Mouse (Mus musculus): ENCODE data around the gene Nus1. TPM values are rescaled to one million over a fixed set of nuclear protein-coding genes. Genes with fewer than 3 reads are reported as not detected.

Nus1 gene
- polyA plus RNA-seq, 1 experiment: 8.3 TPM

DNA sequence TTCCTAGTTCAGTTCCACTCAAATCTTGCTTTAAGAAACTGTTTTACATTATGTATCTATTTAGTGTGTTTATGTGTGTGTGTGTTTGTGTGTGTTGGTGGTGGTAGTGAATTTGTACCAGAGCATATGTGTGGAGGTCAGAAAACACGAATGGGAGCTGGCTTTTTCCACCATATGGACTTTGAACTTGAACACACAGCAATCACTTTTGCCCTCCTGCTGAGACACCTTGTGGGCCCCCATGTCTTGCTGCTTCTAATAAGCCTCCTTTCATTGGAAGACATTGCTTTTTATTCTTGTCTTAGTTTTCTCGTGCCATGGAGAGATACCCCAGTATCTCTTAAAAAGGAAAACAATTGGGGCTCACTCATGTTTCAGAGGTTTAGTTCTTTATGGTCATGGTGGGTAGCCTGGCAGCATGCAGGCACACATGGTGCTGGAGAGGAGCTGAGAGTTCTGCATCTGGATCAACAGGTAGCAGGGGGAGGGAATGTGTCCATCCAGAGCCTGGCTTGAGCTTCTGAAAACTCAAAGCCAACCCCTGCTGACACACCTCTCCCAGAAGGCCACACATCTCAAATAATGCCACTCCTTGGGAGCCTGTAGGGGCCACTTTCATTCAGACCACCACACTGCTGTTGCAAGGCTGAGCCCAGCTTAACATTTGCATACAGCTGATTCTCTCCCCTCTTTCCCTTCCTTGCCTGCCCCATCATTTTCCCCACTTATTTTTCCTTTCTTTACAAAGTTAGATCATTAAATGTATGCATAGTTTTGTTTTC is 10.5 kb downstream of the Nus1 start:
- Histone ChIP-seq H3K36me3 (ENCODE audit: control insufficient read depth, insufficient read depth, low read length) (peaks cover 1% of the 10 kb centered on the region; the same call in 1 of the 2 replicates), H3K27me3 (ENCODE audit: control insufficient read depth, insufficient read depth, low read length) (no peaks in the 10 kb centered on the region), H3K27ac (ENCODE audit: control insufficient read depth, insufficient read depth, low read depth, low read length) (no peak overlapping the region), H3K4me1 (ENCODE audit: control insufficient read depth, insufficient read depth, low read length) (no peaks in the 10 kb centered on the region), H3K4me3 (ENCODE audit: control insufficient read depth, low read depth, low read length) (no peak overlapping the region)
- TF ChIP-seq CTCF (IDR thresholded peaks at IDR 0.05; ENCODE audit: control insufficient read depth, insufficient read depth, insufficient replicate concordance, low read depth, low read length) (no peak), POLR2A (IDR thresholded peaks at IDR 0.05; ENCODE audit: control insufficient read depth, low read depth, low read length) (no peak)

DNA sequence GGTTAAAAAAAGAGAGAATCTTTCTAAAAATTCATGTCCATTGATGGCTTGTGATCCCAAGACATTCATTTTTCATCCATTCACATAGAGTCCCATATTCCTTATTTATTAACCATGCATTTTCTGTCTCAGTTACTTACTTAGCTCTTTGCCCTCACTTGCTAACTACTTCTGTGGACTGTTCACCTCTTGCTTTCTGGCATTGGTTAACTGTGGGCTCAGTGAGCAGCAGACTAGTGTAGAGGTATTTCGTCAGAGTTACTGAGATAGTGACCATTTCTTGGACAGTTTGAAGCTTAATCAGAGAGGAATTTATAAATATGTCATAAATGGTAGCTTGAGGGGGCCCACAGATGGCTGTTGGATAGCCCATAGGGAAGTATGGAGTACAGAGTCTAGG is 13.6 kb downstream of the Nus1 start:
- H3K36me3 ChIP-seq (ENCODE audit: control insufficient read depth, insufficient read depth, low read length): peaks cover 1% of the 10 kb centered on the region; the same call in 1 of the 2 replicates
- H3K4me3 ChIP-seq (ENCODE audit: control insufficient read depth, low read depth, low read length): no peak overlapping the region
- H3K27ac ChIP-seq (ENCODE audit: control insufficient read depth, insufficient read depth, low read depth, low read length): no peak overlapping the region
- no peaks in the 10 kb centered on the region for H3K27me3 ChIP-seq (ENCODE audit: control insufficient read depth, insufficient read depth, low read length)
- TF ChIP-seq POLR2A (IDR thresholded peaks at IDR 0.05; ENCODE audit: control insufficient read depth, low read depth, low read length) (no peak), CTCF (IDR thresholded peaks at IDR 0.05; ENCODE audit: control insufficient read depth, insufficient read depth, insufficient replicate concordance, low read depth, low read length) (no peak)
- no peaks in the 10 kb centered on the region for H3K4me1 ChIP-seq (ENCODE audit: control insufficient read depth, insufficient read depth, low read length)

DNA sequence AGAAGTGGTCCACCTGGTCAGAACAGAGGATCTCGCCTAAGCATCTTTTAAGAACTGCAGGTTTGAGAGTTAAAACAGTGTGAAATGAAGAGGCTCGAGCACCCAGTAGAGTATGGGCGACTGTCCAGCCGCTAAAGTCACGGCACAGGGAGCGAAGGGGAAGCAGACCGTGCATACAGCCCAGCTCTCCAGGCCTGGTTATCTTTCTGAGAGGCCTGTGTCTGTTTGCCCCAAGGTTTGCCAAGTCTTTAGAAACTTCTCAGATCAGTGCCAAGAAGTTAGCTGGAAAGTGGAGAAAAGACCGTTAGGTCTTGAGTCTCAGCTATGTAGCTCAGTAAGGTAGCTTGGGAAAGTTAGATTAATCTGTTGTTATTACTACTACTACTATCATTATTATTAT is 17.5 kb downstream of the Nus1 start:
- Histone ChIP-seq H3K27ac (ENCODE audit: control insufficient read depth, insufficient read depth, low read depth, low read length) (no peak overlapping the region), H3K4me3 (ENCODE audit: control insufficient read depth, low read depth, low read length) (no peak overlapping the region), H3K27me3 (ENCODE audit: control insufficient read depth, insufficient read depth, low read length) (no peaks in the 10 kb centered on the region), H3K4me1 (ENCODE audit: control insufficient read depth, insufficient read depth, low read length) (no peaks in the 10 kb centered on the region), H3K36me3 (ENCODE audit: control insufficient read depth, insufficient read depth, low read length) (peaks cover 3% of the 10 kb centered on the region; the same call in 1 of the 2 replicates)
- TF ChIP-seq CTCF (IDR thresholded peaks at IDR 0.05; ENCODE audit: control insufficient read depth, insufficient read depth, insufficient replicate concordance, low read depth, low read length) (no peak), POLR2A (IDR thresholded peaks at IDR 0.05; ENCODE audit: control insufficient read depth, low read depth, low read length) (no peak)

DNA sequence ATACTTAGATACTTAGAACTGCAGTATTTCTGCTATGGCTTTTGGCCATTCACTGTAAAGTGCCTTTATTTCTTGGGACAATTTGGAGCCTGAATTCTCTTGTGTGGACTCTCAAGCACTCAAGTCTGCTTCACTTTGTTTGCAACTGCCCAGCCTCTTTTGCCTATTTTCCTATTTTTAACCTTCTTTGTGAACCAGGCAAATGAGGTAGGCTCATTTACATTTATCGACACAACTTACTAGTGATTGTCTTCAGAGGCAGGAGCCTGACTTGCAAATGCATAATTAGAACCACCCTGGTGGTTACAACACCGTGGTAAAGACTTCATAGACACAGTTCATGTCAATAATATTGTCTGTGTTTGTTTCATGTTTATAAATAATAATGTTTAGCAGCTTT is 43.3 kb downstream of the Nus1 start:
- Histone ChIP-seq H3K4me1 (ENCODE audit: control insufficient read depth, insufficient read depth, low read length) (peaks cover 2% of the 10 kb centered on the region; the same call in 1 of the 2 replicates), H3K27me3 (ENCODE audit: control insufficient read depth, insufficient read depth, low read length) (no peaks in the 10 kb centered on the region), H3K36me3 (ENCODE audit: control insufficient read depth, insufficient read depth, low read length) (no peaks in the 10 kb centered on the region), H3K27ac (ENCODE audit: control insufficient read depth, insufficient read depth, low read depth, low read length) (no peak overlapping the region), H3K4me3 (ENCODE audit: control insufficient read depth, low read depth, low read length) (no peak overlapping the region)
- TF ChIP-seq POLR2A (IDR thresholded peaks at IDR 0.05; ENCODE audit: control insufficient read depth, low read depth, low read length): no peak
- TF ChIP-seq CTCF (IDR thresholded peaks at IDR 0.05; ENCODE audit: control insufficient read depth, insufficient read depth, insufficient replicate concordance, low read depth, low read length): no peak

DNA sequence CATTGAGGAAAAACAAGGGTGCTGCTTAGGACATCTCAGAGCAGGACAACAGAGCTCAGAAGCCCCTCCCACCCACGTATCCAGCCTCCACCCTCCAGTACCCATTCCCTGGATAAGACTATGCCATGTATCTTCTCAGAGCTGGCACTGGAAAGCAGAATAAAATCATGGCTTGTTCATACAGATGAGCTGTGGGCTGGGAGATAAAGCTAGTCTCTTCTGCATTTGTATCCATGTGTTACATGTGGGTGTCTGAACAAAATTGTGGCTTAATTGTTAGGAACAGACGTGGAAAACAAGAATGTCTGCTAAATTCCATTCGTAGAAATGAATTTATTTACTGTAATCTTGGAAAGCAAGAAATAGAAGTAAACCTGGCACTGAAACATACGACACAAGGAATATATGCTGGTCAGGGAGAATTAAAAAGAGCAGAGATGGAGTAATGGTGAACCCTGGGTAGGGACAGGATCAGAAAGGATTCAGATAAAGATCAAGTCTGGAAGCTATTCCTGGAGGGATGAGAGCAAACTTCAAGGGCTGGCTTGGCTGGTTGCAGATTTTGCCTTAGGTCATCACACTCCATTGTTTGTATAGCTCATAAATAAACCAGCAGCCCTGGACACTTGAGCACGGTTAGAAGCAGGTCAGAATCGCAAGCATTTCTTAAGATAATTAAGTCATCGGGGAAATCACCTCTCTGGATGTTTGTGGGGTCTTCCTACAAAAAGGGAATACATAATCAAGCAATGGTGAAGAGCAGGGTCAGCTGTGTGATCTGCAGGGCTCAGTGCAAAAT is 46.8 kb downstream of the Nus1 start:
- H3K4me1 ChIP-seq (ENCODE audit: control insufficient read depth, insufficient read depth, low read length): no peaks in the 10 kb centered on the region
- no peaks in the 10 kb centered on the region for H3K36me3 ChIP-seq (ENCODE audit: control insufficient read depth, insufficient read depth, low read length)
- H3K27me3 ChIP-seq (ENCODE audit: control insufficient read depth, insufficient read depth, low read length): no peaks in the 10 kb centered on the region

DNA sequence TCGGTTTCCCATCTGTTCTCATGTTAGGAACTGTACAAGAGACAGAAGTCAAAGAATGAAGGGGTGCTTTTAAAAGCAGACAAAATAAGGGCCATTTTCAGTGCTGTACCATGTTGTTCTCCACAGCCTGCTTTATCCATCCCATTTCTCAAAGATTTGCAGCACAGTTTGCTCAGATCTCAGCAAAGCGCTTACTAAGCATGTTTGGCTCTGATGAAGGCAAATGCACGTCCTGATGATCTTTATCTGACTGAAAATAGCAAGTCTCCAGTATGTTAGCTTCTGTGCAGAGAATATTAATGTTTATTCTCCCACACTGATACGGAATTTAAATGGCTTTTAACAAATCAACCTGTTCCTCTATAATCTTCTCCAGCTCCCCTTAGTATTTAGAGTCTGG is 54.2 kb downstream of the Nus1 start:
- no peak overlapping the region for H3K27ac ChIP-seq (ENCODE audit: control insufficient read depth, insufficient read depth, low read depth, low read length)
- no peaks in the 10 kb centered on the region for H3K27me3 ChIP-seq (ENCODE audit: control insufficient read depth, insufficient read depth, low read length)
- H3K4me1 ChIP-seq (ENCODE audit: control insufficient read depth, insufficient read depth, low read length): no peaks in the 10 kb centered on the region
- TF ChIP-seq POLR2A (IDR thresholded peaks at IDR 0.05; ENCODE audit: control insufficient read depth, low read depth, low read length): no peak
- no peak for TF ChIP-seq CTCF (IDR thresholded peaks at IDR 0.05; ENCODE audit: control insufficient read depth, insufficient read depth, insufficient replicate concordance, low read depth, low read length)
- H3K4me3 ChIP-seq (ENCODE audit: control insufficient read depth, low read depth, low read length): no peak overlapping the region
- H3K36me3 ChIP-seq (ENCODE audit: control insufficient read depth, insufficient read depth, low read length): no peaks in the 10 kb centered on the region

More for the DNA sequence above, 46.8 kb downstream of the Nus1 start:
- Histone ChIP-seq H3K4me3 (ENCODE audit: control insufficient read depth, low read depth, low read length) (no peak overlapping the region), H3K27ac (ENCODE audit: control insufficient read depth, insufficient read depth, low read depth, low read length) (no peak overlapping the region)
- TF ChIP-seq POLR2A (IDR thresholded peaks at IDR 0.05; ENCODE audit: control insufficient read depth, low read depth, low read length) (no peak), CTCF (IDR thresholded peaks at IDR 0.05; ENCODE audit: control insufficient read depth, insufficient read depth, insufficient replicate concordance, low read depth, low read length) (no peak)

Other genes with a start within 250 kb of the Nus1 start
- 0.16 and 0.21 TPM in 2 replicates for gene Ros1, start 222.3 kb upstream of the Nus1 start, polyA plus RNA-seq (2012; rRNA removed)
- 1.7 and 2.0 TPM in 2 replicates for gene Dcbld1, start 183.9 kb upstream of the Nus1 start, polyA plus RNA-seq (2012; rRNA removed)
- gene Gm26741, start 58.8 kb upstream of the Nus1 start, polyA plus RNA-seq (2012; rRNA removed): not detected in 2 replicates
- gene Gopc, start 35.4 kb upstream of the Nus1 start, polyA plus RNA-seq (2012; rRNA removed): 4.9 and 5.7 TPM in 2 replicates
- gene Nepn, start 28.6 kb upstream of the Nus1 start, polyA plus RNA-seq (2012; rRNA removed): not detected in 2 replicates

Measured in testis, adult 2 months (tissue).